ENCODE assay signal across 18 mouse cellular contexts in the genomic region with DNA sequence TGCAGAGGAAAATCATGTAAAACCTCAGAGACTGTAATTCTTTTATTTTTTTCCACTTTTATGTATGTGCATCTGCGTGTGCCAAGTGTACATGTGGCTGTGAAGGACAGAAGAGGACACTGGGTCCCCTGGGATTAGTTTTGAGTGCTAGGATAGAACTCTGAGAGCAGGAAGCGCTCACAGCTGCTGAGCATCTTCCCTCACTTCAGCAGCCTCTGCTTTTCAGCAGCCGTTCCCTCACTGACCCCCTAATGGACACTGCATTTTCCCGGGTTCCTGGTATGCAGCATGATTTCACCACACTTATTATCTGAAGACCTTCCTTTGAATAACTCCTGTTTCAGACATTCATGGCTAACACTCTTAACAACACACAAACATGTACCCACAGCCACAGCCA.
"Had no signal": no experiment of that assay in that cellular context is flagged by ENCODE, and none has a peak within 500 bp of the region (broad histone marks: within the 10 kb centered on the region; RNA-seq: fewer than 3 reads in every experiment).

No protein-coding gene starts in this region.

- ATAC-seq: intestine, postnatal 0 days; midbrain, embryonic 15.5 days had no signal

- DNase-seq: kidney, adult 2 months; kidney, postnatal 25 days; layer of hippocampus, postnatal 36 days; right cerebral cortex, adult 18-20 months; right cerebral cortex, postnatal 14 days; right cerebral cortex, postnatal 4 days; thymus, adult 2 months; thymus, postnatal 14 days had no signal

- H3K36me3 ChIP-seq: midbrain, embryonic 12.5 days; midbrain, embryonic 15.5 days; neural tube, embryonic 12.5 days; neural tube, embryonic 15.5 days had no signal

- H3K4me2 ChIP-seq: midbrain, embryonic 12.5 days; midbrain, embryonic 15.5 days; neural tube, embryonic 12.5 days; neural tube, embryonic 15.5 days had no signal

- H3K4me3 ChIP-seq: left cerebral cortex, adult 2 months; midbrain, embryonic 12.5 days; midbrain, embryonic 15.5 days; neural tube, embryonic 12.5 days; neural tube, embryonic 15.5 days had no signal

- H3K27me3 ChIP-seq: midbrain, embryonic 12.5 days; midbrain, embryonic 15.5 days; neural tube, embryonic 12.5 days; neural tube, embryonic 15.5 days had no signal

- H3K27ac ChIP-seq: kidney, postnatal 0 days; left cerebral cortex, adult 2 months; liver, embryonic 14.5 days; macrophage; midbrain, embryonic 12.5 days; midbrain, embryonic 15.5 days; neural tube, embryonic 12.5 days; neural tube, embryonic 15.5 days; stomach, postnatal 0 days had no signal

- H3K9me3 ChIP-seq: midbrain, embryonic 12.5 days; midbrain, embryonic 15.5 days; neural tube, embryonic 12.5 days; neural tube, embryonic 15.5 days had no signal

- H3K9ac ChIP-seq: liver, embryonic 14.5 days; midbrain, embryonic 12.5 days; midbrain, embryonic 15.5 days; neural tube, embryonic 12.5 days; neural tube, embryonic 15.5 days had no signal
